Mouse (Mus musculus) lung, postnatal 10 days (tissue): ENCODE measurements around the gene Mlh3.

Source experiments
- DNase-seq: peaks from one replicate; pipeline ENCODE4 v3.0.0; 2021

Gene Mlh3

DNA sequence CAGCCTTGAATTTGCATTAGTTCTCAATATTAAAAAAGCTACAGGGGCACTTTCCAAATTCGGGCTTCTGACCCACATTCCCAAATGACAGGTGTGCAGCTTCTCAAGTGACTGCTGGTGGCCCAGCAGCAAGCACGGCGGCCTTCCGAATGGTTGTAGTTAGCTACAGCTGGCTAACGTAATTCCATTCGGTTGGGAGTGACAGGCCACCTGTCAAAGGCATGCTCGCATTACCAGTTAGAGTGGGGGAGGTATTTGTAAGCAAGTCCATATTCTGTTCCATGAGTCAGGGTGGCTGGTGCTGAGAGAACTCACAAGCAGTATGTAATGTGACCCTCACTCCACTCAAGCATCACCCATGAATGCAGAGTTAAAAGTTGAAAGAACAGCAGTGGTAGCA lies 43.2 kb downstream of the Mlh3 start:
- no peak for DNase-seq

DNA sequence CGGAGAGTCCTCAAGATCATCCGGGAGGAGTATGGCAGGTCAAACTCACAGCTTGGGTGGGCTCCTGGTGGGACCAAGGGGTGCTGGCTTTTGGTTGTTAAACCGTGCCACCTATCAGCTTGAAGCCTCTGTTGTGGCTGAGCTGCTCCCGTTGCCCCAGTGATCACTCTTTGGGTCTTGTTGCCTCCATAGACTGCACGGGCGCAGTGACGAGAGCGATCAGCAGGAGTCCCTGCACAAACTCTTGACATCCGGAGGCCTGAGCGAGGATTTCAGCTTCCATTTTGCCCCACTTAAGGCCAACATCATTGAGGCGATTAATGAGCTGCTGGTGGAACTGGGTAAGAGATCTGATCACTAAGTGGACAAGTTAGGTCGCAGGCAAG lies 50.5 kb downstream of the Mlh3 start:
- DNase-seq, result peak; percentile 33

DNA sequence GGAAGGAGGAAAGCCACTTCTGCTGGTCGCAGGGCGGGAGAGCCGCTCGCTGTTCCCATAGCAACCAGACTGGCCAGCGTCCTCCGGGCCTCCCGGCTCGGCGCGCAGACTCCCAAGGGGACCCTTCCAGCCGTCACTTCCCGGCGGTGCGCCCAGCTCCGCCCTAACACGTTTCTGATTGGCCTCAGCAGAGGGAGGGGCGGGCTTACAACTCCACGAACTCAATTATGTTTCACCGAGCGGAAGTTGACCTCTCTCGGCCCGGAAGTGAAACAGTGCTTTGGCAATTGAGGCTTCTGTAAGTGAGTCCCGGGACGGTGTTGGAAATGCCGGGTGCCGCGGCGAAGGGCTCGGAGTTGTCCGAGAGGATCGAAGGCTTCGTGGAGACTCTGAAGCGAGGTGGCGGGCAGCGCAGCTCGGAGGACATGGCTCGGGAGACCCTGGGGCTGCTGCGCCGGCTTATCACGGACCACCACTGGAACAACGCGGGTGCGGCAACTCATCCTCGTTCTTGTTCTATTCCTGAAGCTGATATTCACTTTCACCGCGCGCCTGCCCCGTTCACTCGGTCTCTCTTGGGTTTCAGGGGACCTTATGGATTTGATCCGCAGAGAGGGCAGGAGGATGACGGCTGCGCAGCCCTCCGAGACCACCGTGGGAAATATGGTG lies 51.0 kb downstream of the Mlh3 start, which contains the start of gene Eif2b2:
Eif2b2 (plus strand) TSS at position 246 of the 669 bp plus-strand sequence.
- peak; percentile 100 for DNase-seq

DNA sequence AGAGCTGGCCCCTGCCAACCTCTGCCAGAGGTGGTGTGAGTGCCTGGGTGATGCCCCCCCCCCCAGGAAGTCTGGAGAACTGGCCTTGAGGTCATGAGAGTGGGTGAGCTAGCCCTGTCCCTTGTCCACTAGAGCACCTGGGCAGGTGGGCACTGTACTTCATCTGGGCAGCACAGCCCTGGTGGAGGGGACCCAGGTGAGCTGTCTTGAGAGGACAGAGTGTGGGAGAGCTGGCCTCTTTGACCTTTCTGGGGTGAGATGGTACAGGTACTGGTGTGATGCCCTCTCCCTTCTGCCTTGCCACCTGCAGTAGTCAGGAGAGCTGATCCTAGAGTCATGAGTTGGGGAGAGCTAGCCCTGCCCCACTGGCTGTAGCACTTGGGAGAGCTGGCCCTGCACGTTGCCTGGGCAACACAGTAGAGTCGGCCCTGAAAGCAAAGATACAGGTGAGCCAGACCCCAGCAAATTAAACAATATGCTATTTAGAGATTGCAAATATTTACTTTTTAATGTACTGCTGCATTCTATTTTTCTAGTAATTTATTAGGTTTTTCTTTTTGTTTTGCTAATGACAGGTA lies 52.6 kb downstream of the Mlh3 start:
- no peak for DNase-seq

DNA sequence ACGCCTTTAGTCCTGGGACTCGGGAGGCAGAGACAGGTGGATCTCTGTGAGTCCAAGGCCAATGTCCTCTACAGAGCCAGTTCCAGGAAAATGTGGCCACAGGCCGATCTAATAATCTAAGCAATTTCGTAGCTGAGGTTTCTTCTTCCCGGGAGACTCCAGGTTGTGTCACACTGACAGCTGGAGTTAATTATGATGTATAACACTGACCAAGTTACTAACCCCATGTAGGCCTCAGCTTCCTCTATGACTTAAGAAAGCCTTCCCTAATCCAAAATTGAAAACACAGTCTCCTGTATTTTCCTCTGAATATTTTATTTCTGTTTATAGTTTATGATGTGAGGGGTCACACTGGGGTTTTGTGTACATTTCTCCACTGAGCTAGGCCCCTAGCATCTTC lies 55.4 kb downstream of the Mlh3 start:
- no peak for DNase-seq

DNA sequence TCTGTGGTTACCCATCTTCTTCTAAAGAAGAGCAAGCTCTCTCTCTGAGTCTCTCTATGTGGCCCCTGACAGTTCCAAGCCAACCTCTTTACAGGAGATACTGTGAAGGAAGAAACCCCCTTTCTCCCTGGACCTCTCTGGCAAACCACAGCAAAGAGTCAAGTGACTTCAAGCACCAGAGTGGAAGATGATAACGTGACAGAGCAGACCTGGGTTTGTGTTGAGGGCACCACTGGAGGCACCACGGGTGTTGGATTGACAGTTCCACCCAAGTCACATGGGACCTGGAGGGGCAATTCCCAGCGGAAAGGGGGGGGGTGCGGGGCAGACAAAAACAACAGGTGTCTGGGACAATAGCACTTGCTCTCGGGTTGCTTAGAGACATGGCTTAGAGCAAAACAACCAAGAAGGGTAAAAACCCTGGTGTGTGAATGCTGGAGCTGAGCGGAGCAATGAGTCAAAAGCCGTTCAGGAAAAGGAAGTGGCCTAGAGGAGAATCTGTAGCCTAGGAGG lies 61.7 kb downstream of the Mlh3 start:
- no peak for DNase-seq

DNA sequence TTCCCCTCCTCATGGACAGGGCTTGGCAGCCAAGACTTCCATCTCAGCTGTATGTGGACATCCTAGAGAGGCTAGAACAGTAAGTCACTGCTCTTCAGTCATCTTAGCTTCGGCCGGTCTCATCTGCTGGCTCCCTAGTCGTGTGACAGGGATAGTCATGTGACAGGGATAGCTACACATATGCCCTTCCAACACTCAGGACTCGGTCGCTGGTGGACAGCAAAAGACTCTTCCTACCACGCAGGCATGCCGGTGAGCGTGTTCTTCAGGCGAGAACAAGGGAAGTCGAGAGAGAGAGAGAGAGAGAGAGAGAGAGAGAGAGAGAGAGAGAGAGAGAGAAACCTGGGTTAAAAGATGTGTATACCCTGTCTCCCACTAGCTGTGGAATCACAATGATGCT lies 65.0 kb downstream of the Mlh3 start:
- no peak for DNase-seq

DNA sequence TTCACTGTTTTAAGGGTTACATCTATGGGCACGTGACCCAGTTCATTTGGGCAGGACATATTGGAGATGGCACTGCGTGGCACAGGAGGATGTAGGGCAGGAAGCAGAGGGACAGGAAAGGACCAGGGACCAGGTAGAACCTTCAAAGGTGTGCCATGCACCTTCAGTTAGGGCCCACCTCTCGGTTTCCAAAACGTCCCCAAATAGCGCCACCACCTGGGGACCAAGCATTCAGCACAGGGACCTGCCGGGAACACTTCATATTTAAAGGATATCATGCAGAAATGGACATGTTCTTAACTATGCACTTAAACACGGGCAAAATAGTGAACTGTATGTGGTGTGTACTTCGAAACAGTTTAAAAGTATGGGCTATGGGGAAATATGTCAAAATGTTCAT lies 66.3 kb downstream of the Mlh3 start:
- no peak for DNase-seq

DNA sequence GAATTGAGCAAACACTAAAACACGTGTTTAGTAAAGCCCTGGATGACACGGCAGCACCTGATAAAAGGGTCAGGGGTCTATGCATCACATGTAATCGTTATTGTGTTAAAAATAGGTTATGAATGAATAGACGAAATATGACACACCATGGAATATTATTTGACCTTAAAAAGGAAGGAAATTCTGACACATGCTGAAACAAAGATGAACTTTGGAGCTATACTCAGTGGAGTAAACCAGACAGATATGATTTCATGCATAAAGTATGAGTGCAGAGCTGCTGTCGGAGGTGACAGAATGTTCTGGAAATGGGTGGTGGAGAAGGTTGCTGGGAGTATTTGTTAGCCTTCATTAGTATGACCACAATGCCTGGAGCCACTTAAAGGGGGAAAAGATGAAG lies 66.7 kb downstream of the Mlh3 start:
- DNase-seq, result peak; percentile 24

DNA sequence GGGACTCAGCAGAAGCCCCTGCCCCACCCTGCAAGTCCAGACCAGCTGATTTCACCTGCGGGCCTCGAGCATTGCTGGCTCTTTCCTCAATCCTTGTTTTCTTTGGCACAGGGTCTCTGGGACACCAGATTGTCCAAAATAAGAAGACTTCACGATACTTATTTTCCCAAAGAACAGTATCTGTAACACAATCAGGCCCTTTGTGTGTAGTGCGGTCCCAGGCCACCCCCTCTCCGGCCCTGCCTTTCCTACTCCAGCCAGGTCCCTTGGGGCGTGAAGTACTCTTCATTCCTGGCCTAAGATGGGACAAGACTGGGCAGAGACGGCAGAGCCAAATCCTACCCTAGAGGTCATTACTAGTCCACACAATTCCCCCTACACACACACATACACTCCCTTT lies 68.2 kb downstream of the Mlh3 start:
- DNase-seq, result no peak

DNA sequence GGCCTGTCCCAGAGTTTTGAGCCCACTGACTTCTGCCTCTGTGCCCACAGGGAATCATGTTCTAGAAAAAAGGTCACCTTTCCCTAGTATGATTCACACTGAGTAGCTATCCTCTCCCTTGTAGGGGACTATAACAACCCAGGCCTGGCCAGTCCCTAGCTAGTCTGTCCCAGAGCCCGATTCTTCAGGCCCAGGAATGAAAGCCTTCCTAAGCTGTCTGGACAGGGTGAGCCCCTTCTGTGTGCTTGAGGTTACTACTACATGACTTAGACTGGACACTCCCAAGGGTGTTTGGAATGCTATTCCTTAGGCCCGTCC lies 68.6 kb downstream of the Mlh3 start:
- no peak for DNase-seq

DNA sequence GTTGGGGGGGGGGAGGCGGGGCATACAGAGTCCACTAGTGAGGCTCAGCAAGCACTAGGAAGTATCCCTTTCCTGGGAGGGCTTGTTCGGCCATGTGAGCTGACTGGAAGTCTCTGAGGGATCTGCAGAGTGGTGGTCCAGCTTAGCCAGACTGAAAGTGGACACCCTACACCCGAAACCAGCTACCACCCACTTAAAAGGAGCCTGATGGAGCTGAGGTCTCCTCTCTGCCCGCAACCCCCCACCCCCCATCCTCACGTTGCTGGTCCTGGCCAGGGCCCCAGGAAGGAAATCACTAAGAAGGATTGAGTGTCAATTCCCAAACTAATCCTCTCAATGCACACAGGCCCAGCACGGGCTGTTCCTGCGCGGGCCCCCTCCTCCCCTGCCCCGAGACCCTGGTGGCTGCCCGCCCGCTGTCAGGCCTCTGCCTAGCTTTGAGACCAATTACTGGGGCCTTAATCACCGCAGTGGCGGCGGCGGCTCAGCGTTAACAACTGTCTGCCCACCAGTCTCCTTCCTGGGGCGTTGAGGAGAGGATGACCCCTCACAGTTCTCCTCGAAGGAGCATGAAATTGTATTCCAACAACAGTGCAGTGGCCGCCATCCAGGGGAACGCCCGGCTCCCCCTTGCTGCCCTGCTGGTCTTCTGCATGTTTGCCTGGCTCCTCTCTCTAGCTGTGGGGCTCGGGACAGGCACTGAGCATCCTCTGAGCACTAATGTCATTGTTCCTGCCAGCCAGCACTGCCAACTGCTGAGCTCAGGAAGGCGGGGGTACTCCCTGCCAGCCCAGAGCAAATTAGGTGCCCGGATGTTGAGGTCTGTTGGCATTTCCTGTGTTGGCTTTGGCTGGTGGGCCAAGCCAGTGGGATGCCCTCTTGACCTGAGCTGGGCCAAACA lies 69.2 kb downstream of the Mlh3 start:
- DNase-seq, result peak; percentile 79

DNA sequence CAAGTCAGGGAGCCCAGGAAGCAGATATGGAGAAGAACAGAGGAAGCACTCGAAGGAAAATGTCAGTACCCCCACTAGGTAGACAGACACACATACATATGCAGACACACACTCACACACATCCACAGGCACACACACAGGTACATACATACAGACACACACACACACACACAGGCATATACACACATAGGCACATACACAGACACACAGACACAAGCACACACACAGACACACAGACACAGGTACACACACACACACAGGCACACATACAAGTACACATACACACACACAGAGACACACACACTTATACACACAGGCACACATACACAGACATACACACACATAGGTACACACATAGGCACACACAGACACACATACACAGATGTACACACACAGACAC lies 70.4 kb downstream of the Mlh3 start:
- DNase-seq, result no peak

DNA sequence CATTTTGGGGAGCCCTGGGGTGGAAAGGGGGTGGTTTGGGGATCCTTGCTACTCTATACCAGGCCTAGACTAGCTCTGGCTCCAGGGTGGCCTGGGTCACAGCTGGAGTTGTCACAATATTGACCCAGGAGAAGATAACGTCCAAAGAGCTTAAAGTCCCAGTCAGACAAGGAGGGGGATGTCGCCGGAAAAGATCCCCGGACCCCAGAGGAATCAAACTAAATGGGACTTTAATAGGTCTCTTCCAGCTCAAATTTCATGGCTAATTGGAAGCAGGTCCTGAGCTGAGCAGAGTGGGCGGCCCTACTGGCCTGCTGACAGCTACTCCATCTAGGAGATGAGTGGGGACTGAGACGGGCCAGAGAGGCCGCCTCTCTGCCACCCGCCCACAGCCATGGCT lies 72.5 kb downstream of the Mlh3 start:
- no peak for DNase-seq

DNA sequence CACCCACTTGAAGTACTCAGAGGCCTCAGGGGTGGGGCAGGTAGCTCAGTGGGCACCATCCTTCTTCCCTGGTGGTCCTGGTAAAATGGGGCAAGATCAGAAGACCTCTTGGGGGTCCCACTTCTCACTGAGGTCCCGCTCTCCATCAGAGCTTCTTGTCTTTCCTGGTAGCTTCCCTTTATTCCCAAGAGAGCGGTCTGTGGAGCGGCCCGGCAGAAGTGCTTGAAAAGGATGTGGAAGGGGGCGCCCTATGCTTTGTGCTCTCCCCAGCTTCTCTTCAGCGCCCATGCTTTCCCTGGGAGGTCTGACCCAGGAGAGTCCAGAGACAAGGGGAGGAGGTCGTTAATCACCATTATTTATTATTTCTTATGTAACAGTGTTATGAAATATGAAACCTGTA lies 73.0 kb downstream of the Mlh3 start:
- DNase-seq, result no peak

DNA sequence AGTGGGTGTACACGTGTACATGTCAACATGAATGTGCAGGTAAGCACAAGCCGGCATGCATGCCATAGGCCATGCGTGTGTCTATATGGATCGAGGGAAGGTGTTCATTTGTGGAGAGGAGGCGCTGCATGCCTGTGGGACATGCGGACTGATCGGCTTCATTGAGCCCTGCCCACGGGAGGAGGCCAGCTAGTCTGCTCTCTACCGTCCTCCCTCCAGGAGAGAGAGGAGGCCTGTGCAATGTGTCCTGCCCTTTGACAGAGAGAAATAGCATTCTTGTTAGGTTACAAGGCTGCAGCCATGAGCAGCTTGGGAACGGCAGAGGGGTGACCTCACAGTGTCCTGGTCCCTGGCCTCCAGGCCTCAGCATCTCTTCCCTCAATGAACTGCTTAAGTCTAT lies 74.2 kb downstream of the Mlh3 start:
- no peak for DNase-seq

DNA sequence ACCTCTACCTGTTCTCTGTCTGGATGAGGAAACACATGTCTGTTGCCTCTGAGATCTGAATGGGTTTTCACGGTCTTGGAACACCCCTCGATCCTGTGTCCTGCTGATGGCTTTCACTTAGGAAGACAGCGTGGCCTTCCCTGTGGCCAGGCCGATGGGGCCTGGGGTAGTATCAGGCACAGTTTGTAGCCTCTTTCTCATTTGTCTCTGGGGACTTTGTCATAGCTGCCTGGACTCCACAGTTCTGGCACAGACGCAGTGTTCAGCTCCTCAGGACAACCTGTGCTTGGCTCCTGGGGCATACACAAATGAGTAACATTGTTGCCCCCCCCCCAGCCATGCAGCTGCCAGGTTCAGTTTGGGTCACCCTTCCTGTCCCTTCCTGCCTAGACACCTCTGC lies 75.3 kb downstream of the Mlh3 start:
- no peak for DNase-seq

DNA sequence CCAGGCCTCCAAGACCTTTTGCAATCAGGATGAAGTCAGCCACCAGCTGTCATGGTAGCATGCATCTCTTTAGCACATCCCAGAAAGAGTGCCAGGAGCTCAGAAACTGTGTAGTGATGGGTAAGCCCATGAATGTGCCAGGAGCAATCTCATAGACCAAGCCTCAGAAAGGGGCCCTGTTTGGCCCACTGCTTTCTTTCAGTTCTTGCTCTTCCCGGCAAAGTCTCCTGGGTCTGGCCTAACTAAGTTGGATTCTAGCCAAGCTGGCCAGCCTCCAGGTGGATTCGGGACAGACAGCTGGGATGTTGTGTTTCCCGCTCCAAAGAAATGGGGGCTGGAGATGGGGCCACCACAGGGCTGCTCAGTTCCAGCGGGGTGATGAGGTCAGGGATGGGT lies 75.8 kb downstream of the Mlh3 start:
- peak; percentile 93 for DNase-seq

DNA sequence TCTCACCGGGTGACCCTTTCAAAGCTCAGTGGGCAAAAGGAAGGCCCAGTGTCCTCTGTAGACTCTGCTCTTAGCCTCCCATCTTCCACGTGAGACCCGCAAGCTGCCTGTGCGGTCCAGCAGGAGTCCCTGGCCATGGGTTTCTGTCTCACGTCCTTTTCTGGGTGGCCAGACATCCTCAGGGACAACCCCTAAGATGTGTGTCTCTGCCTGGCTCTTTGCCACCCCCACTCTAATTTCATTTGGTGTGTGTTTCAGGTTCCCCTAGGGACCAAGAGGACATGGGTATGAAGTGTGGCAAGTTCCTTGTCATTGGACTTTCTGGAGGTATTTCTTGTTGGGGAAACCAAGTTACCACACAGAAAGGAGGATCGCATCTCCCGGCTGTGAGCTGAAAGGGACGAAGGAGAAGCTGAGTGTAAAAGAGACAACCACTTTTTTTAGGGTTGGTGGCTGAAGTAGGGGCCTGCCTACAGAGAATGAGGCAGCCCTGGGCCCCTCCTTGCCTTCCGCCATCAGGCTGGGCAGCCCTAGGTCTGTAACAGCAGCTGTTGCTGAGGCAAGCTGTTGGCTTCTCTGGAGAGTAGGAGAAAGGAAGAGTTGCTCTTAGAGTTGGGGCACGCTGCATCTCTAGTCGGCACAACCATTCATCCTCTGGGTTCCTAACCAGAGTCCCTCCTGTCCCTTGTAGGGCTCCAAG lies 76.3 kb downstream of the Mlh3 start:
- no peak for DNase-seq

DNA sequence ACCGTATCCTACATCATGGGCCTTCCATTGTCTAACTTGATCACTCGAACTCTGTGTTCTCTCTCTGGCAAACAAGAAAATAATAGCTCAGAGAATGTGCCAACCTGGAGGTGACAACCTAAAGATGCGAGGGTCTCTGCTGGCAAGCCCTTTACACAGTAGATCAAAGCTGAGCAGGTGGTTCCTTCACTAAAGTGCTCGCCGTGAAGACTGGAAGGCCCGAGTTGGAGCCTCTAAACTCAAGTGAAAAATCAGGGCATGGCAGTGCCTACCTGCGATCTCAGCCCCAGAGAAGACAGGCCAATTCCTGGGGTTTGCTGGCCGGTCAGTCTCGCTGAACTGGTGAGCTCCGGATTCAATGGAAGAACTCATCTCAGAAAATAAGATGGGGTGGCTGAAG lies 77.3 kb downstream of the Mlh3 start:
- no peak for DNase-seq

DNA sequence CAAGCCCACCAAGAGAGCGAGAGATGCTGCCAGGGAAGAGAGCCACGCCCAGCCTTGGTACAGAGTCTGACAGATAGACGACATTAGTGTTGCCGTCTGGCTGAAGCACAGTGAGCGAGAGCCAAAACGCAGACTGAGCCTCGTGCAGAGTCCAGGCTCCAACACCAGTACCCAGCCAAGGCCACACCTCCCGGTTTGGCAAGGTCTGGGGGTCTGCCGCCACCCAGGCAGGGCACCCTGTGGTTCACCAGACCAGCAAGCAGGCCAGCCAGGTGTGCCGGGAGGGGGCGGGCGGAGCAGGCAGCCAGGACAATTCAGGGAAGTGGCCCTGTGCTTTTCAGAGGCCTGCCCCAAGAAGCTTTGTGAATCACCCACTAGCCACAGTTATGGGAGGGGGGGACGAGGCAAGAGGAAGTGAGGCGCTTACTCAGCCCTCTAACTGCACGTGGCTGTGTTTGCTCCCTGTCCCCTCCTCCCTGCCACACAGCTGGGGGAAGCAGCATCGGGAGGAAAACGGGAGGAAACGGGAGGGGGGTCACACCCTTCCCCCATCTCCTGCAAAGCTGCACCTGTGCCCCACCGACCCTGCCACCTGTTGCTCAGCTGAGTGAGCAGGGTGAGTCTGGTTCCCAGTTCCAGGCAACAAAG lies 77.8 kb downstream of the Mlh3 start:
- DNase-seq, result peak; percentile 77

DNA sequence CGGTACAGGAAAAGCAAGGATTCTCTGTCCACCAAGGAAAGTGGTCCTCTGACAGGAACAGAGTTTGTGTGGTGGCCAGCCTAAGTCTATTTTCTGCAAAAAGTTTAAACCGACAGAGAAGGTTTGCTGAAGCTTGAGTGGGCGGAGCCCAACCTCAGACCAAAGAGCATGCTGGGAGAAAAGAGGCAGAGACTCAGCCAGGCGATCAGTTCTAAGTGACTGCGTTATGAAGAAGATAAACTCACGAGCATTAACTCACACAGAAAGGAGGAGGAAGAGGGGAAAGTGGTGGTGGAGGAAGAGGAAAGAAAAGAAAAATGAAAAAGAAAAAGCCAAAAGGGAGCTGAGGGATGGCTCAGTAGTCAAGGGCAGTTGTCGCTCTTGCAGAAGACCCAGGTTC lies 80.1 kb downstream of the Mlh3 start:
- DNase-seq, result no peak

DNA sequence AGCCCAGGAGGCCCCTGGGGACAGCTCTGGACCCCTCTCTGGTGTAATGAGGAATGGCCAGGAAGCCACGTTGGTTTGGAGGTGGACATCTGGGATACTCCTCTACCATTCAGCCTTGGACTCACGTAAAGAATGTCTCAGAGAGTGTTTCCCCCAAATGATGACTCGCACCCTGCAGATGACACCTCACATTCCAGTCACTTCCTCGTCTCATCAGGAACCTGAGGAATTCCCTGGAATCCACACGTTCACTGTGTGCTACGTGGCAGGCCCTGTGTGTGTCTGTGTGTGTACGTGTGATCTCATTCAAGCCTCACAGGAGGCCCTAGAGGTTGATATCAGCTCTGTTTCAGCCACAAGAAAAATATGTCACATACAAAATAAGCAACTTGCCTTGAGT lies 84.0 kb downstream of the Mlh3 start:
- DNase-seq, result no peak
